ENCODE assay signal across 10 mouse cellular contexts in the genomic region with DNA sequence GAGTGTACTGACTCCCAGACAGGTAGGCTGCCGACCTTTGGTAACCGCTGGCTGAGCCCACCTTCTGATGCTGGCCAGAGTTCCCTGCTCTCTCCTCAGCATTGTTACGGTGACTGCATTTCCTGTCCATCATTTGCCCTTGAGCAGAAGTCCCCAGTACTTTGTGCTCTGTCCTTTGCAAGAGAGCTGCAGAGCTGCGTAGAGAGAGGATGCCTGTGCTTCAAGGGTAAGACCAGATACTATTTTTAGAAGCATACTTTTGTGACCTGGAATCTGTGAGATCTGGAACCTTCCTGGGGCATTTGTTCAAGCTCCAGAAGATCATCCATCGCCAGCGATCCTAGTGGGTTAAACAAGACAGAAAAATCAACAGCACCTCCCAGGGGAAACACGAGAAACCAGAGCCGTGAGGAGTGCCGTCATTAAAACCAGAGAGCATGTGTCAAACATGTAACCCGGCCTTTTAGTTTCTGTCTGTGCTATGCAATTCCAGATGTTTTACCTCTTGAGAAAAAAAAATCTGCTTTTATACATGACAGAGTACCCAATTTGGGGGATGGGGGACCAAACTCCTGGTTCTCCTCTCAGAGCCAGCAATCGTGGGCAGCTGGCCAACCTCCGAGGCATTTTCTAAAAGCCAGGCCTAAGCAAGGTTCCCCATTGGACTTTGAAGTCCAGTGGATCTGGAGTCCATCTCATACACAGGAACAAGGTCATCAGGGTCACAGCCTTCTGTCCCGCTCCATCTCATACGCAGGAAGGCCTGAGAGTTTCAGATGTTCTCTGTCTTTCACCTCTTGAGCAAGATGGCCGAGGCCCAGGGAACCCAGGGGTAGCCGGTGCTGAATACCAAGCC.
A peak's percentile ranks its signal among the peaks of the same experiment; 100 is the strongest.
DNase-seq lines count a peak whose midpoint lies in the region; ATAC-seq lines count a peak whose summit lies in the region.
"Had no signal": no experiment of that assay in that cellular context is flagged by ENCODE, and none has a peak within 500 bp of the region (broad histone marks: within the 10 kb centered on the region; RNA-seq: fewer than 3 reads in every experiment).

No protein-coding gene starts in this region.

- no peaks in the 10 kb centered on the region for H3K27me3 ChIP-seq in intestine, embryonic 14.5 days (replicated peaks; ENCODE audit: control insufficient read depth, insufficient read depth, low read length)
- H3K27me3 ChIP-seq in intestine, embryonic 16.5 days (replicated peaks; ENCODE audit: control insufficient read depth, insufficient read depth, low read length): no peaks in the 10 kb centered on the region
- H3K27me3 ChIP-seq in embryonic facial prominence, embryonic 10.5 days (replicated peaks; ENCODE audit: low read depth, poor library complexity, severe bottlenecking): no peaks in the 10 kb centered on the region
- H3K27me3 ChIP-seq in limb, embryonic 13.5 days: peaks cover 3% of the 10 kb centered on the region; the same call in 1 of the 2 replicates
- H3K27me3 ChIP-seq: midbrain, embryonic 15.5 days; neural tube, embryonic 15.5 days had no signal

- H3K9me3 ChIP-seq in intestine, embryonic 14.5 days (ENCODE audit: control insufficient read depth, low read length): no peaks in the 10 kb centered on the region
- H3K9me3 ChIP-seq in intestine, embryonic 16.5 days (ENCODE audit: control insufficient read depth, low read length): no peaks in the 10 kb centered on the region
- H3K9me3 ChIP-seq in embryonic facial prominence, embryonic 10.5 days: no peaks in the 10 kb centered on the region
- H3K9me3 ChIP-seq in limb, embryonic 13.5 days: no peaks in the 10 kb centered on the region
- H3K9me3 ChIP-seq: midbrain, embryonic 15.5 days; neural tube, embryonic 15.5 days had no signal

- no peak overlapping the region for H3K9ac ChIP-seq in intestine, embryonic 14.5 days (ENCODE audit: low read length)
- no peak overlapping the region for H3K9ac ChIP-seq in intestine, embryonic 16.5 days (ENCODE audit: low read depth, low read length)
- no peak overlapping the region for H3K9ac ChIP-seq in limb, embryonic 13.5 days
- H3K9ac ChIP-seq: midbrain, embryonic 15.5 days; neural tube, embryonic 15.5 days had no signal

- no peak overlapping the region for H3K4me3 ChIP-seq in intestine, embryonic 14.5 days (ENCODE audit: low read depth, low read length)
- H3K4me3 ChIP-seq in intestine, embryonic 16.5 days (ENCODE audit: low read length): no peak overlapping the region
- H3K4me3 ChIP-seq in embryonic facial prominence, embryonic 10.5 days: no peak overlapping the region
- H3K4me3 ChIP-seq in limb, embryonic 13.5 days: no peak overlapping the region
- H3K4me3 ChIP-seq: midbrain, embryonic 15.5 days; neural tube, embryonic 15.5 days had no signal

- 0 out of 2 replicates have a peak overlapping the region, but pooled peaks have one; percentile 4 for H3K27ac ChIP-seq in intestine, embryonic 14.5 days (ENCODE audit: low read depth)
- no peak overlapping the region for H3K27ac ChIP-seq in intestine, embryonic 16.5 days (ENCODE audit: low read length)
- no peak overlapping the region for H3K27ac ChIP-seq in embryonic facial prominence, embryonic 10.5 days (replicated peaks)
- H3K27ac ChIP-seq in limb, embryonic 13.5 days: 0 out of 2 replicates have a peak overlapping the region, but pooled peaks have one; percentile 49
- H3K27ac ChIP-seq: midbrain, embryonic 15.5 days had no signal

- ATAC-seq in intestine, embryonic 14.5 days (replicated peaks; ENCODE audit: low FRiP score, low TSS enrichment, low read depth): no peak
- ATAC-seq in intestine, embryonic 16.5 days: no peak
- ATAC-seq in limb, embryonic 13.5 days (ENCODE audit: low FRiP score, low read depth): peak; percentile 59; the same call in 1 of the 2 replicates
- ATAC-seq: hindbrain, embryonic 16.5 days; midbrain, embryonic 15.5 days had no signal

- peak; percentile 58 for DNase-seq in intestine, embryonic 14.5 days (ENCODE audit: low spot score)
- DNase-seq in NIH3T3 (ENCODE audit: low read depth): peak; percentile 5
- DNase-seq in embryonic facial prominence, embryonic 10.5 days (ENCODE audit: low spot score): peak; percentile 43
- DNase-seq in urinary bladder, adult 18-20 months (ENCODE audit: low spot score in 2 of 2): no peak
- DNase-seq in left cerebral cortex, adult 18-20 months (ENCODE audit: low spot score in 2 of 2): no peak

- H3K36me3 ChIP-seq in intestine, embryonic 14.5 days (ENCODE audit: control insufficient read depth, insufficient read depth, low read length): no peaks in the 10 kb centered on the region
- H3K36me3 ChIP-seq in intestine, embryonic 16.5 days (ENCODE audit: control insufficient read depth, insufficient read depth, low read length): no peaks in the 10 kb centered on the region
- no peaks in the 10 kb centered on the region for H3K36me3 ChIP-seq in embryonic facial prominence, embryonic 10.5 days (replicated peaks)
- H3K36me3 ChIP-seq in limb, embryonic 13.5 days: no peaks in the 10 kb centered on the region
- H3K36me3 ChIP-seq: midbrain, embryonic 15.5 days; neural tube, embryonic 15.5 days had no signal

- WGBS in intestine, embryonic 14.5 days: 40% methylated on average over 16 of the region's 16 CpGs
- 54% methylated on average over 16 of the region's 16 CpGs for WGBS in intestine, embryonic 16.5 days
- 58% methylated on average over 16 of the region's 16 CpGs for WGBS in embryonic facial prominence, embryonic 10.5 days
- WGBS in limb, embryonic 13.5 days: 38% methylated on average over 16 of the region's 16 CpGs

- H3K4me2 ChIP-seq in intestine, embryonic 14.5 days (ENCODE audit: low read length): no peak overlapping the region
- H3K4me2 ChIP-seq in intestine, embryonic 16.5 days (ENCODE audit: low read depth, low read length): no peak overlapping the region
- H3K4me2 ChIP-seq in limb, embryonic 13.5 days (replicated peaks): 0 out of 2 replicates have a peak overlapping the region, but pooled peaks have one; percentile 1
- H3K4me2 ChIP-seq: midbrain, embryonic 15.5 days; neural tube, embryonic 15.5 days had no signal

- H3K4me1 ChIP-seq in intestine, embryonic 14.5 days (replicated peaks; ENCODE audit: control insufficient read depth, insufficient read depth, low read length): peaks cover 31% of the 10 kb centered on the region
- peaks cover 8% of the 10 kb centered on the region for H3K4me1 ChIP-seq in intestine, embryonic 16.5 days (ENCODE audit: control insufficient read depth, insufficient read depth, low read length)
- H3K4me1 ChIP-seq in embryonic facial prominence, embryonic 10.5 days: peaks cover 55% of the 10 kb centered on the region
- H3K4me1 ChIP-seq in limb, embryonic 13.5 days: peaks cover 58% of the 10 kb centered on the region

Comparison
In these comparisons a context has a peak if more than half of its experiments do, and no peak if none do; other contexts are left out.
1. H3K27ac ChIP-seq: peak in intestine, embryonic 14.5 days (single experiment) and limb, embryonic 13.5 days (single experiment); none in intestine, embryonic 16.5 days (single experiment) and embryonic facial prominence, embryonic 10.5 days (single experiment).
2. DNase-seq: peak in intestine, embryonic 14.5 days (single experiment), NIH3T3 (single experiment) and embryonic facial prominence, embryonic 10.5 days (single experiment); none in urinary bladder, adult 18-20 months (0 of 2) and left cerebral cortex, adult 18-20 months (0 of 2).